Mouse (Mus musculus): ENCODE results near the gene Dpp9.

DNA sequence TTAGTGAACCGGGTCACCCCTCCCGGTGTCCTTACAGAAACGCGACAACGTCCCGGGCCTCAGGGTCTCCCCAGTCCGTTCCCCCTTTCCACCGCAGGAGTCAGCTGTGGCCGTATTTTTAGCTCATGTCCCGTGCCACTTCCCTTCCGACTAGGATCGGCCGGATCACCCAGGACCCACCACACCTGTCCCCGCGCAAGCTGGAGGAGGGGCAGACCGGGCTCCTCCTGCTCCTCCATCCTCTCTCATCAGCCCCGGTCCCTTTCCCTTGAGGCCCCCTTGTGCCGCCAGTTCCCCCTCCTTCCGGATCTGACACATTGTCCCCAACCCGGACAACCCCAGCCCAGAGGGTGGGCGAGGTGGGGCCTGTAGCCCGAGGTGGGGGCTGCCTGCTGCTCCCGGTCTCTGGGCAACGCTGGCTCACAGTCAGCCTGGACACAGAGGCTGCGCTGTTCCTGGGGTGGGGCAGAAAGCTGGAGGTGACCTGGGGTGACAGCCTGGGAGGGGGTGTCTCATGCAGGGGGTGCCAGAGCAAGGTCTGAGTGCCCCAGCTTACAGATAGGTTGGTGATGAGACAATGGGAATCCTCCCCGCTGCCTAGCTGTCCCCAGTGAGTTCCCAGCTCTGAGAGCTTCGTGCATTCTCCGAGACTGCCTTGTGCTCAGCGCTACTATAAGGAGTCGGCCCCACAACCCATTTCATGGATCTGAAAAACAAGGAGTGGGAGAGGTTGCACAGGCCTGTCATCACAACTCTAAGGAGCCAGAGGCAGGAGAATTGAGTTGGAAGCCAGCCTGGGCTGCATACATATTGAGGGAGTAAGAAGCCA, 69.7 kb downstream of the Dpp9 start:
- TF ChIP-seq USF1 (IDR thresholded peaks at IDR 0.05; ENCODE audit: low read depth) (no peak), POLR2A (IDR thresholded peaks at IDR 0.05; ENCODE audit: insufficient read length, low read depth) (no peak), MYOG (IDR thresholded peaks at IDR 0.05; ENCODE audit: control insufficient read depth in 1 of 3, insufficient read depth in 1 of 3, insufficient read length in 2 of 3, low read depth in 2 of 3) (peak in 2 of 3 experiments; percentile 47 to 77), TCF3 (IDR thresholded peaks at IDR 0.05; ENCODE audit: insufficient read length, low read depth) (no peak), MYOD1 (IDR thresholded peaks at IDR 0.05; ENCODE audit: control insufficient read depth in 1 of 3, insufficient read length in 2 of 3, low read depth in 2 of 3) (peak in 1 of 3 experiments; percentile 49), CEBPB (IDR thresholded peaks at IDR 0.05; ENCODE audit: insufficient read depth, poor library complexity, severe bottlenecking) (no peak)
